Mouse (Mus musculus) heart, adult 11 months (tissue): ENCODE results near the gene Cpt2.

ENCODE experiments used
- DNase-seq: peaks from one replicate; pipeline ENCODE4 v3.0.0; 2022

The Cpt2 gene

GRCm38 (mm10) chr4:107923145-107923802 lies at the start of gene Cpt2:
Gene Cpt2 (minus strand): TSS chr4:107923610.
- DNase-seq = peak; percentile 99

- no peak for DNase-seq
Observed at GRCm38 (mm10) chr4:107971162-107971561, 47.8 kb upstream of the Cpt2 start.

GRCm38 (mm10) chr4:107969781-107970180 lies 46.4 kb upstream of the Cpt2 start:
- no peak for DNase-seq

GRCm38 (mm10) chr4:107967966-107968682 lies 44.7 kb upstream of the Cpt2 start, which contains the start of gene Slc1a7:
Gene Slc1a7 (plus strand): TSS chr4:107968332.
- peak; percentile 89 for DNase-seq

- DNase-seq = peak; percentile 95
Observed at GRCm38 (mm10) chr4:107966416-107967109, 43.2 kb upstream of the Cpt2 start.

GRCm38 (mm10) chr4:107962792-107963191 lies 39.4 kb upstream of the Cpt2 start:
- no peak for DNase-seq

GRCm38 (mm10) chr4:107962044-107962732 lies 38.8 kb upstream of the Cpt2 start:
- DNase-seq = peak; percentile 99

- DNase-seq = no peak
Observed at GRCm38 (mm10) chr4:107958487-107958886, 35.1 kb upstream of the Cpt2 start.

- no peak for DNase-seq
Observed at GRCm38 (mm10) chr4:107955691-107956090, 32.3 kb upstream of the Cpt2 start.

GRCm38 (mm10) chr4:107952845-107953244 lies 29.4 kb upstream of the Cpt2 start:
- no peak for DNase-seq

- no peak for DNase-seq
Observed at GRCm38 (mm10) chr4:107949918-107950317, 26.5 kb upstream of the Cpt2 start.

- no peak for DNase-seq
Observed at GRCm38 (mm10) chr4:107944141-107944540, 20.7 kb upstream of the Cpt2 start.

- no peak for DNase-seq
Observed at GRCm38 (mm10) chr4:107942741-107943140, 19.3 kb upstream of the Cpt2 start.

GRCm38 (mm10) chr4:107938124-107938523 lies 14.7 kb upstream of the Cpt2 start:
- DNase-seq = no peak

GRCm38 (mm10) chr4:107937338-107937737 lies 13.9 kb upstream of the Cpt2 start:
- DNase-seq = peak; percentile 96

GRCm38 (mm10) chr4:107935254-107935653 lies 11.8 kb upstream of the Cpt2 start:
- DNase-seq = no peak

GRCm38 (mm10) chr4:107933239-107933638 lies 9.8 kb upstream of the Cpt2 start:
- peak; percentile 95 for DNase-seq

GRCm38 (mm10) chr4:107931453-107931852 lies 8.0 kb upstream of the Cpt2 start:
- DNase-seq = no peak

- no peak for DNase-seq
Observed at GRCm38 (mm10) chr4:107928726-107929125, 5.3 kb upstream of the Cpt2 start.

- DNase-seq = no peak
Observed at GRCm38 (mm10) chr4:107928269-107928668, 4.9 kb upstream of the Cpt2 start.

GRCm38 (mm10) chr4:107923803-107924194 lies 389 bp upstream of the Cpt2 start:
- DNase-seq = no peak

- peak; percentile 97 for DNase-seq
Observed at GRCm38 (mm10) chr4:107921952-107922351, 1.5 kb downstream of the Cpt2 start.

GRCm38 (mm10) chr4:107921152-107921695 lies 2.2 kb downstream of the Cpt2 start:
- no peak for DNase-seq
